Mouse (Mus musculus): Measurements from ENCODE around the gene Olfr1034.

DNA sequence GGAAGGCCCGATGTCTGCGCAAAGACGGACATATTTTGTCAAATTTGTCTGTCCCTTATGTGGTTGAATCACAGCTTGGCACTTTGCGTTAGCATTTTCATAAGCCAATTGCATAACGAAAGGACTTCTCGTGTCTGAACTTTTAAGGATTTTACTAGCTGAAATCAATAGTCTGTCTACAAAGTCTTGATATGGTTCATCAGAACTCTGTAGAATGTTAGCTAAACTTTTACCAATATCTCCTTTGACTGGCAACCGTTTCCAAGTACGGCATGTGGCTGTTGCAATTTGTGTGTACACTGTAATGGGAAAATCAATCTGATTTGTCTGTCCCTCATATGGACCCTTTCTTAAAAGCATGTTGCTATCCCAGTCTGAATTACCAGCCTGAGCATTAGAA, 24.5 kb downstream of the Olfr1034 start:
- TF ChIP-seq POLR2A (IDR thresholded peaks at IDR 0.05; ENCODE audit: insufficient read length, low read depth) (no peak), USF1 (IDR thresholded peaks at IDR 0.05; ENCODE audit: low read depth) (no peak), CEBPB (IDR thresholded peaks at IDR 0.05; ENCODE audit: insufficient read depth, poor library complexity, severe bottlenecking) (no peak), SRF (IDR thresholded peaks at IDR 0.05; ENCODE audit: control insufficient read depth, insufficient read length, low read depth) (no peak), MYOG (IDR thresholded peaks at IDR 0.05; ENCODE audit: control insufficient read depth in 1 of 3, insufficient read depth in 1 of 3, insufficient read length in 2 of 3, low read depth in 2 of 3) (no peak), MYOD1 (IDR thresholded peaks at IDR 0.05; ENCODE audit: control insufficient read depth in 1 of 3, insufficient read length in 2 of 3, low read depth in 2 of 3) (no peak), MAX (IDR thresholded peaks at IDR 0.05; ENCODE audit: low read depth) (no peak), E2F4 (IDR thresholded peaks at IDR 0.05; ENCODE audit: insufficient read depth) (no peak), TCF3 (IDR thresholded peaks at IDR 0.05; ENCODE audit: insufficient read length, low read depth) (no peak), TCF12 (IDR thresholded peaks at IDR 0.05; ENCODE audit: insufficient read depth, poor library complexity, severe bottlenecking) (no peak), POLR2AphosphoS2 (IDR thresholded peaks at IDR 0.05; ENCODE audit: insufficient read length, low read depth) (no peak), REST (IDR thresholded peaks at IDR 0.05; ENCODE audit: insufficient read depth, insufficient read length) (no peak)

Data from myocyte (in vitro differentiated cells).